Mouse (Mus musculus) forebrain, embryonic 10.5 days (tissue): Measurements from ENCODE around the gene Btbd19. TPM values are rescaled to one million over a fixed set of nuclear protein-coding genes. Genes with fewer than 3 reads are reported as not detected.
A peak's percentile ranks its signal among the peaks of the same experiment; 100 is the strongest.

Experiments used
- DNase-seq: peaks from one replicate; pipeline ENCODE4 v3.0.0-alpha.2; 2017; ENCODE audit warnings: low spot score; ENCODE audit errors: extremely low spot score
- H3K27ac ChIP-seq: fragments of 300-500 bp; sonication (generic); 2 replicates; pipeline ENCODE4 v1.5.1; 2016; ENCODE audit warnings: mild to moderate bottlenecking
- H3K27me3 ChIP-seq: fragments of 300-500 bp; sonication (generic); 2 replicates; pipeline ENCODE4 v1.6.1; 2016; ENCODE audit warnings: mild to moderate bottlenecking; ENCODE audit not compliant: poor library complexity, severe bottlenecking
- H3K36me3 ChIP-seq: fragments of 300-500 bp; sonication (generic); replicated peaks from 2 replicates; pipeline ENCODE4 v1.6.1; 2016; ENCODE audit warnings: mild to moderate bottlenecking, moderate library complexity
- H3K4me1 ChIP-seq: fragments of 300-500 bp; sonication (generic); 2 replicates; pipeline ENCODE4 v1.6.1; 2016
- H3K4me3 ChIP-seq: fragments of 300-500 bp; sonication (generic); 2 replicates; pipeline ENCODE4 v1.5.1; 2016; ENCODE audit warnings: mild to moderate bottlenecking, moderate library complexity
- H3K9me3 ChIP-seq: fragments of 300-500 bp; sonication (generic); 2 replicates; pipeline ENCODE4 v1.6.1; 2016; ENCODE audit warnings: mild to moderate bottlenecking, moderate library complexity
- WGBS: fragments of 180-500 bp; shearing (Covaris S2); methylation state at CpG from one replicate; pipeline ENCODE4 v1.1.7; 2016; 5-methylcytosine and 5-hydroxymethylcytosine counted together
- polyA plus RNA-seq: library from polyadenylated mRNA; unstranded; fragments of >200 nt; fragmentation: Nextera tagmentation; extraction: Ambion mirVana; gene quantifications from 2 replicates; pipeline ENCODE4 v1.2.1, GENCODE M21; 2016

Btbd19 gene
- polyA plus RNA-seq: 4.9 and 5.3 TPM in 2 replicates

DNA sequence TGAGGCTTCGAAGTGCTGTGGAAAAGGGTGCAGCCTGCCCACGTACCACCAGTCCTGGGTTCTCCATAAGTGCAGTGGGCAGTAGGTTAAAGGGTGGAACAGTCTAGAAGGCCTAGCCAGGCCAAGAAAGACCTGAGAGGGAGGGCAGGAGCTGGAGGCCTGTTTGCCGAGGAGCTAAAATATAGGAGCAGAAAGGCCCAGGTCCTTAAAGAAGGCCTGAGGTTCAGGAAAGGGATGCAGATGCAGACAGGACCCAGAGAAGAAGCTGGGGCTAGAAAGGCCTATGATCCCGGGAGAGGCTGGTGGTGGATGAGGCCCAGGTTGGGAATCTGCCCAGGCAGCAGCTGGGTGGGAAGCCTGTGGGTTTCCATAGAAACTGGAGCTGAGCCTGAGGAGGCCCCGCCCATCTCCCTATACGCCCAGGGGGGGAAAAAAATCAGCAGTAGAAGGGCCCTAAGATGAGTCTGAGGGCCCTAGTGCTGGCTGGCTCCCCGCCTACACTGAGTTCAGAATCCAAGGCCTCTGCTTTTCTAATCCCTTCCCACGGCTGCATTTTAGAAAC is at the start of gene Btbd19:
Gene Btbd19 (minus strand): TSS at position 378 of the 562 bp plus-strand sequence.
- Histone ChIP-seq H3K27ac (peak within 1 kb of the TSS; percentile 84), H3K4me3 (peak within 1 kb of the TSS; percentile 10; the same call in 1 of the 2 replicates), H3K9me3 (no peaks in the 10 kb centered on the region), H3K36me3 (peaks cover 27% of the 10 kb centered on the region), H3K27me3 (peaks cover 27% of the 10 kb centered on the region), H3K4me1 (peaks cover 52% of the 10 kb centered on the region)
- DNase-seq: no peak
- WGBS: 34% methylated on average over 8 of the region's 8 CpGs

DNA sequence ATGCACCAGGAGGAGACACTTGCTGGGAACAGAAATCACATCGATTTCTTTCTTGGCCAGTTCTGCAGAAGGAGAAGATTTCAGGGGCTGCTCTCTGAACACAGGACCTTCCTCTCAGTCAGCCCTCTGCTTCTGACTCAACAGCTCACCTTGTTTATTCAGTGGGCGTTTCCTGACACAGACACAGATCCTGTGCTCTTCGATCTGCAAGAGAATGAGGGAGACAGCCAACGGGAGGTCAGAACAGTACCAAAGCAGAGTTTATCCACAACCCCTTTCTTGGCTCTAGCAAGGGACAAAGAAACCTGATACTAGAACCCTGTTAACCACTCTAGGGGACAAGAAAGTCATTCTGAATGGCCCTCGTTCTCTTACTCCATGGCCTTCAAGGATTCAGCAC is 44.4 kb upstream of the Btbd19 start:
- Histone ChIP-seq H3K27ac (no peak overlapping the region), H3K9me3 (no peaks in the 10 kb centered on the region), H3K4me3 (no peak overlapping the region), H3K4me1 (no peaks in the 10 kb centered on the region), H3K36me3 (peaks cover 100% of the 10 kb centered on the region), H3K27me3 (no peaks in the 10 kb centered on the region)
- no peak for DNase-seq
- WGBS: 92% methylated on average over 5 of the region's 5 CpGs

DNA sequence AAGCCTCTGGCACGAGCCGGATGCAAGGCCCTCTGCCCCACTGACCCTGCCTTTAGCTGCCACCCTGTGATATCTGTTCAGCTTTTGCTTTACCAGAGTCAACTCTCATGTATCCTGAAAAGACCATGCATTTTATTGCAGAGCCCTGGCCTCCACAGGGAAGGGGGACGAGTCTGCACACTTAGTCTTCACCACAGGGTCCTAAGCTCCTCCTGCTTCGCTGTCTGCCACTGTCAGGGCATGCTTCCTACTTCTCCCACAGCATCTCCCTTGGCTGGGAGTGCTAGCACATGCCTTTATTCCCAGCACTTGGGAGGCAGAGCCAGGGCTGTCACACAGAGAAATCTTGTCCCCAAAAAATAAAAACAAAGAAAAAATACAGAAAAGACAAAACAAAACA is 35.7 kb upstream of the Btbd19 start:
- 81% methylated on average over 4 of the region's 4 CpGs for WGBS
- H3K27ac ChIP-seq: no peak overlapping the region
- peaks cover 79% of the 10 kb centered on the region for H3K36me3 ChIP-seq
- no peak for DNase-seq
- no peaks in the 10 kb centered on the region for H3K27me3 ChIP-seq
- H3K4me1 ChIP-seq: no peaks in the 10 kb centered on the region
- H3K9me3 ChIP-seq: no peaks in the 10 kb centered on the region
- no peak overlapping the region for H3K4me3 ChIP-seq

DNA sequence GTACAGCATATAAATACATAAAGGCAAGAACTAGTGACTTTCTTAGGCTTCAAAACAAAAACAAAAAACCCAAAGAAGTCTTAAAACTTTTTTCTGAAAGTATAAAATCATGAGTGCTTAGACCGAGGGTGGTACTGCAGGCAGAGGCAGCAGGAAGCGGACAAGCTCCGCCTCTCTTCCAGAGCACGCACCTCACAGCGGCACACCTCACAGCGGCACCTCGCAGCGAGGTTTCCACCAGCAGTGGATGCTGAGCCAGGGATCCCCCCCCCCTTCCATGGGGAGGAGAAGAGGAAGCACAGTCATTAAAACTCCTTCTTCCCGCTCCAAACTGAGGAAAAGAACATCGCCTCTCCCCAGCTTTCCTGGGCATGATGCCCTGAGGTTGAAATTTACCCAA is 34.1 kb upstream of the Btbd19 start:
- no peak for DNase-seq
- Histone ChIP-seq H3K4me1 (peaks cover 6% of the 10 kb centered on the region), H3K4me3 (no peak overlapping the region), H3K27ac (no peak overlapping the region), H3K27me3 (no peaks in the 10 kb centered on the region), H3K9me3 (no peaks in the 10 kb centered on the region), H3K36me3 (peaks cover 71% of the 10 kb centered on the region)
- 90% methylated on average over 10 of the region's 10 CpGs for WGBS

GRCm38 (mm10) chr4:117156372-117156771 is 30.8 kb upstream of the Btbd19 start:
- Histone ChIP-seq H3K9me3 (no peaks in the 10 kb centered on the region), H3K27me3 (no peaks in the 10 kb centered on the region), H3K4me1 (peaks cover 27% of the 10 kb centered on the region), H3K27ac (peak overlapping the region; percentile 99), H3K36me3 (peaks cover 70% of the 10 kb centered on the region), H3K4me3 (peak overlapping the region; percentile 99)
- WGBS: 38% methylated on average over 6 of the region's 6 CpGs
- no peak for DNase-seq

- peaks cover 70% of the 10 kb centered on the region for H3K36me3 ChIP-seq
- H3K27me3 ChIP-seq: no peaks in the 10 kb centered on the region
- peaks cover 27% of the 10 kb centered on the region for H3K4me1 ChIP-seq
- no peaks in the 10 kb centered on the region for H3K9me3 ChIP-seq
- DNase-seq: peak; percentile 89
- WGBS: under 1% methylated on average over 52 of the region's 52 CpGs
- peak within 1 kb of the TSS; percentile 99 for H3K27ac ChIP-seq
- H3K4me3 ChIP-seq: peak within 1 kb of the TSS; percentile 99
Measured at GRCm38 (mm10) chr4:117155792-117156355, 30.3 kb upstream of the Btbd19 start, which contains the start of gene Rps8. Gene Rps8, minus strand, starts transcription at chr4:117156243.

- no peak for DNase-seq
- peaks cover 70% of the 10 kb centered on the region for H3K36me3 ChIP-seq
Measured at GRCm38 (mm10) chr4:117155020-117155791, 29.7 kb upstream of the Btbd19 start.

GRCm38 (mm10) chr4:117152714-117153113 is 27.2 kb upstream of the Btbd19 start:
- no peak overlapping the region for H3K27ac ChIP-seq
- 85% methylated on average over 5 of the region's 5 CpGs for WGBS

More at GRCm38 (mm10) chr4:117155020-117155791, 29.7 kb upstream of the Btbd19 start:
- no peaks in the 10 kb centered on the region for H3K27me3 ChIP-seq
- H3K4me3 ChIP-seq: peak overlapping the region; percentile 99
- peak overlapping the region; percentile 99 for H3K27ac ChIP-seq
- H3K4me1 ChIP-seq: peaks cover 27% of the 10 kb centered on the region
- 3% methylated on average over 44 of the region's 44 CpGs for WGBS
- no peaks in the 10 kb centered on the region for H3K9me3 ChIP-seq

GRCm38 (mm10) chr4:117151416-117151815 is 25.9 kb upstream of the Btbd19 start:
- H3K36me3 ChIP-seq: peaks cover 76% of the 10 kb centered on the region

More at GRCm38 (mm10) chr4:117152714-117153113, 27.2 kb upstream of the Btbd19 start:
- Histone ChIP-seq H3K9me3 (no peaks in the 10 kb centered on the region), H3K27me3 (no peaks in the 10 kb centered on the region), H3K4me1 (peaks cover 27% of the 10 kb centered on the region), H3K36me3 (peaks cover 76% of the 10 kb centered on the region), H3K4me3 (peak overlapping the region; percentile 99; the same call in 1 of the 2 replicates)
- DNase-seq: no peak

GRCm38 (mm10) chr4:117150212-117150733 is 24.7 kb upstream of the Btbd19 start:
- H3K4me1 ChIP-seq: peaks cover 31% of the 10 kb centered on the region
- 89% methylated on average over 6 of the region's 6 CpGs for WGBS
- DNase-seq: no peak
- no peaks in the 10 kb centered on the region for H3K27me3 ChIP-seq
- peaks cover 75% of the 10 kb centered on the region for H3K36me3 ChIP-seq
- no peaks in the 10 kb centered on the region for H3K9me3 ChIP-seq
- H3K4me3 ChIP-seq: no peak overlapping the region
- no peak overlapping the region for H3K27ac ChIP-seq

More at GRCm38 (mm10) chr4:117151416-117151815, 25.9 kb upstream of the Btbd19 start:
- WGBS: 83% methylated on average over 1 of the region's 1 CpGs
- H3K27ac ChIP-seq: no peak overlapping the region
- H3K9me3 ChIP-seq: no peaks in the 10 kb centered on the region
- no peak for DNase-seq
- no peaks in the 10 kb centered on the region for H3K27me3 ChIP-seq
- H3K4me3 ChIP-seq: no peak overlapping the region
- peaks cover 27% of the 10 kb centered on the region for H3K4me1 ChIP-seq

DNA sequence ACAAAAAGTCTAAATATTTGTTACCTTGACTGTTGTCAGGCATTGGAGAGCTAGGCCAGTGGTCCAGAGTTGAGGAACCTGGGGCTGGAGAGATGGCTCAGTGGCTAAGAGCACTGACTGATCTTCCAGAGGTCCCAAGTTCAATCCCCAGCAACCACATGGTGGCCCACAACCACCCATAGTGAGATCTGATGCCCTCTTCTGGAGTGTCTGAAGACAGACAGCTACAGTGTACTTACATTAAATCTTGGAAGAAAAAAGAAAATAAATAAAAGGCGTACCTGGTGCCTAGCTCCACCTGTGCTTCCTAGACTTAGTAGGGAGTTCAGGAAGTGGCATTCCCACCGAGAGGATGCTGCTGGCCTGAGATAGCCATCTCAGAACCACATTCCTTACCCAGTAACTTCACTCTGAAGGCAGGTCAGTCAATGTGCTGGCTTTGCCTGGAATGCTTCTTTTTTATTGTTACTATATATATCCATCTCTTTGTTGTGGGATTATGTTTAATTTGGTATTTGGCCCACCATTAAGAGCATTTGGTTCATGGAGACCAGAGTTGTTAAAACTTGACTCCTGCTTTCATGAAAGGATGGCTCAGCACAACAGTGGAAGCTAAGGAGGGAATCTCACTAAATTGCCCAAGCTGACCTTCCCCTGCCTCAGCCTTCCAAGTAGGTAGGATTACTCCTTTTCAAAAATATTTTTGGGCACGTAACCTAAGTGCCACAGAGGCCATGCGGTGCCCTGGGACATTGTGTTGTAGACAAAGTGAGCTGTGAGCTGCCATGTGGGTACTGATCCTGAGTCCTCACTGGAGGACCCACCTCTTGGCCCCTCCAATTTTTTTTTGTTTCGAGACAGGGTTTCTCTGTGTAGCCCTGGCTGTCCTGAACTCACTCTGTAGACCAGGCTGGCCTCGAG is 24.0 kb upstream of the Btbd19 start:
- H3K9me3 ChIP-seq: no peaks in the 10 kb centered on the region
- no peak overlapping the region for H3K4me3 ChIP-seq
- no peak for DNase-seq
- peaks cover 24% of the 10 kb centered on the region for H3K4me1 ChIP-seq
- H3K36me3 ChIP-seq: peaks cover 68% of the 10 kb centered on the region
- 77% methylated on average over 6 of the region's 6 CpGs for WGBS
- no peaks in the 10 kb centered on the region for H3K27me3 ChIP-seq
- no peak overlapping the region for H3K27ac ChIP-seq

DNA sequence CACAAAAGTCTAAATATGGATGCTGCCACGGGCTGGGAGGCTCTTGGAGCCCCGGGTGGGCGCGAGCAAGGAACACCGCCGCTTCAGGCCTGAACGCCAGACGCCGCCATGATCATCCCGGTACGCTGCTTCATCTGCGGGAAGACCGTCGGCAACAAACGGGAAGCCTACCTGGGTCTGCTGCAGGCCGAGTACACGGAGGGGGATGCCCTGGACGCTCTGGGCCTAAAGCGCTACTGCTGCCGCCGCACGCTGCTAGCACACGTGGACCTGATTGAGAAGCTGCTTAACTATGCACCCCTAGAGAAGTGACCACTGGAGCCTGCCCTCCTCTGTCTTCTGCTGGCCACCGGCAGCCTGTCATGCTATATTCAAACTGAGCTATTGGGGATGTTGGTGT is 23.3 kb upstream of the Btbd19 start:
- Histone ChIP-seq H3K4me3 (no peak overlapping the region), H3K36me3 (peaks cover 61% of the 10 kb centered on the region), H3K9me3 (no peaks in the 10 kb centered on the region), H3K27ac (no peak overlapping the region), H3K4me1 (peaks cover 16% of the 10 kb centered on the region), H3K27me3 (no peaks in the 10 kb centered on the region)
- DNase-seq: no peak
- WGBS: 79% methylated on average over 24 of the region's 24 CpGs
